Mouse (Mus musculus): ENCODE measurements around the gene Cd320.

DNA sequence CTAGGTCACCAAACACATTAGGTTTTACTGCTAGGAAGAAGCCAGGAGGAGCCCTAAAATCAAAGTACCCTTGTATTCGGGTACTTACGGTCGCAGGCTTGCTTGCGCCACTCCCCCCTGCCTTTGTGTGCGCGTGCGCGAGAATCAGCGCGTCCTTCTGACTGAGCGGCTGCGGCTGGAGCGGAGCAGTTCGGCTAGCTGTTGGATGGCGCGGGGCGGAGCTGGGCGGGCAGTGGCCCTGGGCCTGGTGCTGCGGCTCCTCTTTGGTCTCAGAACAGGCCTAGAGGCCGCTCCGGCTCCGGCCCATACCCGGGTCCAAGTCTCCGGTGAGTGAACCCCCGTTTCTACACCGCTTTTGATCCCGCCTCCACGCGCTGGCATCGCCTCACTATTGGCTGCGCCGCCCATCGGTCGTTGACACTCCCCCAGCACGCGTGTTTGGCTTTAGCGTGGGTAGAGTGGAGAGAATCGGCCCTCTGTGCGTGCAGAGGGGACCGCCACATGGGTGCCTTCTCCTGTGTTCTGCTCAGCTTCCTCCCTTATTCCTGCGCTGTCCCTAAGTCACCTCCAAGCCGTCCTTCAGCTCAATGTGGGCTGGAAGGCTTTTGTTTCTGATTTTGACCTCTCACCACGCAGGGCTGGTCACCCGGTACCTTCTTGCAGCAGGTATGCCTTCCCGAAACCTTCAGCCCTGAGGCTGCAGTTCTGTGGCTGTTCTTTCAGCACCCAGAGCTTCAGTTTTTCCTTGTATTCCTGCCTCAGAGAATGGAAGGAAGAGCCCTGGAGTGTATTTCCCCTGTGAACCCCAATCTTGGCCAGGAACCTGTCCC lies at the start of gene Cd320:
- TF ChIP-seq CTCF (IDR thresholded peaks at IDR 0.05; ENCODE audit: low read depth) (no peak), EP300 (IDR thresholded peaks at IDR 0.05; ENCODE audit: low read depth) (no peak)
